In genomic region chr3:95994975-95995801, GRCm38 (mm10) we compare ENCODE assay signal across 8 mouse cellular contexts. TPM values are rescaled to one million over a fixed set of nuclear protein-coding genes. Genes with fewer than 3 reads are reported as not detected.
DNase-seq lines count a peak whose midpoint lies in the region; ATAC-seq and TF ChIP-seq lines count a peak whose summit lies in the region.

No protein-coding gene starts in this region.

- no peaks in the 10 kb centered on the region for H3K36me3 ChIP-seq in liver, adult 2 months (ENCODE audit: control insufficient read depth, insufficient read depth, low read length)
- peaks cover 8% of the 10 kb centered on the region for H3K36me3 ChIP-seq in embryonic facial prominence, embryonic 11.5 days (replicated peaks; ENCODE audit: control insufficient read depth, insufficient read depth, low read depth, low read length)
- H3K36me3 ChIP-seq in hindbrain, embryonic 15.5 days = peaks cover 21% of the 10 kb centered on the region
- H3K36me3 ChIP-seq in lung, postnatal 0 days (ENCODE audit: insufficient read depth, low read length) = no peaks in the 10 kb centered on the region
- H3K36me3 ChIP-seq in stomach, embryonic 16.5 days (ENCODE audit: control insufficient read depth, insufficient read depth, low read length) = peaks cover 1% of the 10 kb centered on the region; the same call in 1 of the 2 replicates

- no peaks in the 10 kb centered on the region for H3K9me3 ChIP-seq in embryonic facial prominence, embryonic 11.5 days (replicated peaks; ENCODE audit: control insufficient read depth, low read length)
- H3K9me3 ChIP-seq in hindbrain, embryonic 15.5 days = no peaks in the 10 kb centered on the region
- H3K9me3 ChIP-seq in lung, postnatal 0 days (ENCODE audit: low read length) = no peaks in the 10 kb centered on the region
- H3K9me3 ChIP-seq in stomach, embryonic 16.5 days (replicated peaks; ENCODE audit: control insufficient read depth, low read length) = no peaks in the 10 kb centered on the region

- H3K4me1 ChIP-seq in liver, adult 2 months (ENCODE audit: control insufficient read depth, insufficient read depth, low read length) = peaks cover 2% of the 10 kb centered on the region
- H3K4me1 ChIP-seq in embryonic facial prominence, embryonic 11.5 days (ENCODE audit: control insufficient read depth, insufficient read depth, low read length) = peaks cover 9% of the 10 kb centered on the region; the same call in 1 of the 2 replicates
- H3K4me1 ChIP-seq in hindbrain, embryonic 15.5 days (replicated peaks) = peaks cover 48% of the 10 kb centered on the region
- peaks cover 14% of the 10 kb centered on the region; the same call in 1 of the 2 replicates for H3K4me1 ChIP-seq in lung, postnatal 0 days (ENCODE audit: insufficient read depth, low read depth, low read length)
- H3K4me1 ChIP-seq in stomach, embryonic 16.5 days (ENCODE audit: control insufficient read depth, insufficient read depth, low read length) = peaks cover 18% of the 10 kb centered on the region

- H3K27ac ChIP-seq in liver, adult 2 months (replicated peaks; ENCODE audit: insufficient read depth, low read depth, low read length) = peak overlapping the region; percentile 90
- H3K27ac ChIP-seq in embryonic facial prominence, embryonic 11.5 days (replicated peaks; ENCODE audit: low read depth, low read length) = peak overlapping the region; percentile 99
- peak overlapping the region; percentile 97 for H3K27ac ChIP-seq in hindbrain, embryonic 15.5 days (replicated peaks)
- H3K27ac ChIP-seq in lung, postnatal 0 days (ENCODE audit: low read length) = peak overlapping the region; percentile 94
- peak overlapping the region; percentile 96 for H3K27ac ChIP-seq in stomach, embryonic 16.5 days (ENCODE audit: low read length)

- peak overlapping the region; percentile 84 for H3K9ac ChIP-seq in liver, adult 2 months (ENCODE audit: low read depth, low read length)
- peak overlapping the region; percentile 99 for H3K9ac ChIP-seq in embryonic facial prominence, embryonic 11.5 days (replicated peaks; ENCODE audit: low read length)
- H3K9ac ChIP-seq in hindbrain, embryonic 15.5 days = peak overlapping the region; percentile 76
- peak overlapping the region; percentile 57 for H3K9ac ChIP-seq in lung, postnatal 0 days (replicated peaks; ENCODE audit: low read depth)
- peak overlapping the region; percentile 79 for H3K9ac ChIP-seq in stomach, embryonic 16.5 days (ENCODE audit: low read length)

- H3K4me2 ChIP-seq in embryonic facial prominence, embryonic 11.5 days (ENCODE audit: low read depth, low read length) = peak overlapping the region; percentile 87
- H3K4me2 ChIP-seq in hindbrain, embryonic 15.5 days = peak overlapping the region; percentile 82
- peak overlapping the region; percentile 92 for H3K4me2 ChIP-seq in lung, postnatal 0 days (replicated peaks; ENCODE audit: low read depth, low read length)
- peak overlapping the region; percentile 76 for H3K4me2 ChIP-seq in stomach, embryonic 16.5 days (ENCODE audit: low read depth, low read length)

- peak; percentile 60; the same call in 1 of the 2 replicates for ATAC-seq in embryonic facial prominence, embryonic 11.5 days (replicated peaks; ENCODE audit: insufficient number of reproducible peaks, low FRiP score, low TSS enrichment, low read depth)
- ATAC-seq in hindbrain, embryonic 15.5 days (ENCODE audit: low FRiP score, low read depth) = peak; percentile 67
- ATAC-seq in lung, postnatal 0 days = peak; percentile 38
- ATAC-seq in stomach, embryonic 16.5 days (ENCODE audit: insufficient read depth, low FRiP score) = peak; percentile 41

- WGBS in liver, adult 2 months = 16% methylated on average over 47 of the region's 51 CpGs
- under 1% methylated on average over 39 of the region's 51 CpGs for WGBS in embryonic facial prominence, embryonic 11.5 days
- under 1% methylated on average over 51 of the region's 51 CpGs for whole genome bisulfite sequencing in hindbrain, embryonic 15.5 days
- 3% methylated on average over 38 of the region's 51 CpGs for WGBS in lung, postnatal 0 days
- WGBS in stomach, embryonic 16.5 days = 2% methylated on average over 50 of the region's 51 CpGs

- no peak for DNase-seq in liver, adult 2 months (ENCODE audit: extremely low read depth, low read depth, low spot score)
- no peak for DNase-seq in liver
- peak; percentile 57 for DNase-seq in Muller cell, postnatal 12 days (ENCODE audit: inconsistent ontology term)
- DNase-seq in embryonic facial prominence, embryonic 11.5 days (ENCODE audit: low spot score) = peak; percentile 67
- DNase-seq in lung, postnatal 0 days (ENCODE audit: low spot score) = peak; percentile 52
- DNase-seq in layer of hippocampus, adult 9-11 months = no peak

- no peak for TF ChIP-seq EP300 in lung, postnatal 0 days (IDR thresholded peaks at IDR 0.05)

- no peak for TF ChIP-seq POLR2A in liver, adult 2 months (IDR thresholded peaks at IDR 0.05; ENCODE audit: extremely low read depth, insufficient read depth, low read length)

- H3K4me3 ChIP-seq in liver, adult 2 months (ENCODE audit: insufficient read depth, low read depth, low read length) = peak overlapping the region; percentile 57
- peak overlapping the region; percentile 83 for H3K4me3 ChIP-seq in embryonic facial prominence, embryonic 11.5 days (ENCODE audit: low read depth, low read length)
- H3K4me3 ChIP-seq in hindbrain, embryonic 15.5 days = peak overlapping the region; percentile 74
- H3K4me3 ChIP-seq in lung, postnatal 0 days (ENCODE audit: low read depth, low read length) = peak overlapping the region; percentile 77
- H3K4me3 ChIP-seq in stomach, embryonic 16.5 days (replicated peaks; ENCODE audit: low read length) = peak overlapping the region; percentile 74

- TF ChIP-seq CTCF in liver, adult 2 months (IDR thresholded peaks at IDR 0.05; ENCODE audit: low read depth, low read length) = no peak
- TF ChIP-seq CTCF in lung, postnatal 0 days (IDR thresholded peaks at IDR 0.05) = no peak

- H3K27me3 ChIP-seq in liver, adult 2 months (ENCODE audit: control insufficient read depth, insufficient read depth, low read length) = no peaks in the 10 kb centered on the region
- no peaks in the 10 kb centered on the region for H3K27me3 ChIP-seq in embryonic facial prominence, embryonic 11.5 days (ENCODE audit: control insufficient read depth, insufficient read depth, low read length)
- no peaks in the 10 kb centered on the region for H3K27me3 ChIP-seq in hindbrain, embryonic 15.5 days
- no peaks in the 10 kb centered on the region for H3K27me3 ChIP-seq in lung, postnatal 0 days (replicated peaks; ENCODE audit: insufficient read depth, low read length)
- no peaks in the 10 kb centered on the region for H3K27me3 ChIP-seq in stomach, embryonic 16.5 days (ENCODE audit: control insufficient read depth, insufficient read depth, low read length)

- H3K79me2 ChIP-seq in liver, adult 2 months (ENCODE audit: control insufficient read depth, insufficient read depth, low read length) = no peaks in the 10 kb centered on the region

RNA-seq across cellular contexts. Expression of gene Plekho1, which starts 0.6 kb away (rescaled TPM):
- total RNA-seq in liver, adult 2 months (2014; rRNA removed) = 5.2 and 6.8 TPM in 2 replicates
- 4.6 and 8.0 TPM in 2 replicates for polyA plus RNA-seq in liver, adult 2 months (2012; rRNA removed)
- 63.1 and 64.8 TPM in 2 replicates for polyA plus RNA-seq in embryonic facial prominence, embryonic 11.5 days (2014; fragmentation: Nextera tagmentation; extraction: Ambion mirVana)
- 47.8 and 49.5 TPM in 2 replicates for polyA plus RNA-seq in hindbrain, embryonic 15.5 days (2015; fragmentation: Nextera tagmentation; extraction: Ambion mirVana)
- polyA plus RNA-seq in lung, postnatal 0 days (2015; fragmentation: Nextera tagmentation; extraction: Ambion mirVana) = 53.5 and 55.4 TPM in 2 replicates
- polyA plus RNA-seq in stomach, embryonic 16.5 days (2015; fragmentation: Nextera tagmentation; extraction: Ambion mirVana) = 20.6 and 25.7 TPM in 2 replicates

Comparison
In these comparisons a context has a peak if more than half of its experiments do, and no peak if none do; other contexts are left out.
1. DNase-seq: peak in Muller cell, postnatal 12 days (single experiment), embryonic facial prominence, embryonic 11.5 days (single experiment) and lung, postnatal 0 days (single experiment); none in liver, adult 2 months (single experiment), liver (single experiment) and layer of hippocampus, adult 9-11 months (single experiment).
2. Peak in every context shown above with its lines, with median percentiles within 50 percentile points of each other: H3K27ac ChIP-seq, H3K4me3 ChIP-seq, H3K9ac ChIP-seq, ATAC-seq and H3K4me2 ChIP-seq.